Mouse (Mus musculus): ENCODE results near the gene Notch2. TPM values are rescaled to one million over a fixed set of nuclear protein-coding genes. Genes with fewer than 3 reads are reported as not detected.

Notch2 gene
- total RNA-seq, 2 experiments from 2014 or later, result 33.4 to 36.0 TPM

DNA sequence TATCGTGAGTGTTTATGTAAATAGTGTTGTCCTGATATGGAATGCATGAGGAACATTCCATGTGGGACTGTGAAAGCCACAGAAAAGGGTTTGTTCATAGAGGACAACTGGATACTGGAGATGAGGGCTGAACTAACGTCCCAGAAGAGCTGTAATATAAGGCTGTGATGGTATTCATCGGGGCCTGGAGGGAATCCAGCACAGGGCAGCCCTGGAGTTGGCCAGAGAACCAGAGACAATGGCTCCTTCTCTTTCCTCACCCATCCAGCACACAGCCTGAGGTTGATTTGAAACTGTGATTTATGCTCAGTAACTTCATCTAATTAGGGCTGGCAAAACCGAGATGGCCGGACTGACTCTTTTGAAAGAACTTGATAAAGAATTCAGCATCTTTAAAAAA is 20.1 kb upstream of the Notch2 start:
- no peak for ATAC-seq (replicated peaks; ENCODE audit: low FRiP score, low TSS enrichment, poor library complexity, severe bottlenecking)

- ATAC-seq (replicated peaks; ENCODE audit: low FRiP score, low TSS enrichment, poor library complexity, severe bottlenecking), result no peak
Observed at GRCm38 (mm10) chr3:97993920-97994545, 19.3 kb upstream of the Notch2 start.

DNA sequence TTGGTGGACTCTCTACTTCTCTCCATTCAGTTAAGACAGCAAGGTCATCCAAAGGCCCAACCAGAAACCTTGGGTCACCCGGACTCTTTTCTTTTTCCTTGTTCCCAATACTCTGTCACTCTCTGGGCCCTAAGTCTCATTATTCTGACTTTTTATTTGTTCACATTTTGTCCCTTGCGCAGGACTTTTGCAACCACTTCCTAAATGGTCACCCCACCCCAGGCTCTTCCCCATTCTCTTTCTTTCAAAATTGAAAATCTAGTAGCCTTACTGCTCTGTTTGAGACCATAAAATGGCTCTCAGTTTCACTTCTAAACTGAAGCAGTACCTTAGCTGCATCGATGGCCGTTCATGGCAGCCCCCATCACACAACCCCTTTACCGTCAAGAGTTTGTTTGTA is 18.5 kb upstream of the Notch2 start:
- ATAC-seq (replicated peaks; ENCODE audit: low FRiP score, low TSS enrichment, poor library complexity, severe bottlenecking), result no peak

DNA sequence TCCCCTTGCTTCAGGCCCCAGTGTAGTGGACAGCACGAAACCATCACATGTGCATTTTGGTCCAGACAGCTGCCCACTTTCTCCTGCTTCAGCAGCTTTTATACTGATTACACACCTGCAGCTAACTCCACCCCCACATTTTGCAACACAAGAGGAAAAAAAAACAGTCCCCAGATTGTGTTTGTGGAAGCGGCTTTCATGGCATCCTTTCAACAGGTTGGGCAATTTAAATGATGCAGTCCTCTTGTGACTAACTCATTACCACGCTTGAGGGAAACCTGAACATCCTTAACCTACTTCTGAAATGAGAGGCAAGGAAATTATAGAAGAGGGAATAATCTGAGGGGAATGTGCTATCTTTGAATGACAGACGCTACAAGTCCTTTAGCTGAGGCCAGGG is 15.0 kb upstream of the Notch2 start:
- 0 out of 2 replicates have a peak, but pooled peaks have one; percentile 38 for ATAC-seq (replicated peaks; ENCODE audit: low FRiP score, low TSS enrichment, poor library complexity, severe bottlenecking)

DNA sequence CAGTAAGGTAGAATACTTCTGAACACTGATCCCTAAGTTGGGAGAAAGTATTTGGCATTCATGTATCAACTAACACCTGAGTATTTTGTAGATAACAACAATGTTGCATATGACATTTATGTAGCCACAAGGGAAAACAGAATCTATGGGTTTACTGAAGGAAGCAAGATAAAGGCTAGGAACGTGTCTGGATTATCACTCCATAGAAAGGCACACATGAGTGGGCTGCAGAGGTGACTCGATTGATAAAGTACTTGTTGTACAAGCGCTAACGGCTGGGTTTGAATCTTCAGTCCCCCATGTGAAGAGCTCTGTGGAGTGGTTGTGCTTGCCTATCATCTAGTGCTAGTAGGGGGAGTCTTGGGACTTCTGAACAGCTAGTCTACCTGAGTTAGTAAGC is 9.8 kb upstream of the Notch2 start:
- ATAC-seq (replicated peaks; ENCODE audit: low FRiP score, low TSS enrichment, poor library complexity, severe bottlenecking), result peak; percentile 85

- no peak for ATAC-seq (replicated peaks; ENCODE audit: low FRiP score, low TSS enrichment, poor library complexity, severe bottlenecking)
Observed at GRCm38 (mm10) chr3:98004231-98004630, 9.1 kb upstream of the Notch2 start.

GRCm38 (mm10) chr3:98005306-98005705 is 8.0 kb upstream of the Notch2 start:
- ATAC-seq (replicated peaks; ENCODE audit: low FRiP score, low TSS enrichment, poor library complexity, severe bottlenecking), result no peak

GRCm38 (mm10) chr3:98006046-98006691 is 7.2 kb upstream of the Notch2 start:
- ATAC-seq (replicated peaks; ENCODE audit: low FRiP score, low TSS enrichment, poor library complexity, severe bottlenecking), result no peak

DNA sequence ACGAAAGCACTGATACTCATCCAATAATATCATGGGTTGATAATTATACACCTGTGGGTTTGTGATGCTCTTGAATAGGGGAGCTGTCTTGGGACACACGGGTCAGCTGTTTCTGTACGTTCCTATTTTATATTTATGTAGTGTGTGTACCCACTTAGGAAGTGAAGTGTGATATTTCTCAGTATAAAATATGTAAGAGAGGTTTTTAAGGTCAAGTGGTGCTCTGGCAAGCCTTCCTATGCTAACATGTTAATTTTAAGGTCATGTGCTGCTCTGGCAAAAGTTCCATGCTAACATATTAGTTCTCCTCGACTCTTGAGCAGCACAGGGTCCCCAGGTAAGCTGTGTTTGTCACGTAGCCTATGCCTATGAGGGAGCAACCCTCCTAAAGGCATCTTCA is 6.4 kb upstream of the Notch2 start:
- no peak for ATAC-seq (replicated peaks; ENCODE audit: low FRiP score, low TSS enrichment, poor library complexity, severe bottlenecking)

DNA sequence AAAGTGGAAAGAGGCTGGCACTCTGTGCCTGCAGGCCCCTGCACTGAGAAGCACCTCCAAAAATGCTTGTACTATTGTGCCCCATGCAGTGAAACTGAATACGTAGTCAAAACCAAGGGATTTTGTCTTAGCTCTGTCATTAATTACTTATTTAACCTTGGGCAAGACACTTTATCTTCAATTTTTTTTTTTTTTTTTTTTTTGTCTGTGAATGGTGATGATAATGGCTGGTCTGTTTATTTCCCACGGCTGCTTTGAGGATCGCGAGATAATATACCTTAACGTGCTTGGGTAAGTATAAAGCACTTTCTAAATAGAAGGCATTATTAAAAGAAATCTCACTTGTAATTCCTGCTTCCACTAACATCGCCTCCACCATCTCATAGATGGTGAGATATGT is 5.2 kb upstream of the Notch2 start:
- no peak for ATAC-seq (replicated peaks; ENCODE audit: low FRiP score, low TSS enrichment, poor library complexity, severe bottlenecking)

GRCm38 (mm10) chr3:98009190-98009840 is 4.0 kb upstream of the Notch2 start:
- no peak for ATAC-seq (replicated peaks; ENCODE audit: low FRiP score, low TSS enrichment, poor library complexity, severe bottlenecking)

DNA sequence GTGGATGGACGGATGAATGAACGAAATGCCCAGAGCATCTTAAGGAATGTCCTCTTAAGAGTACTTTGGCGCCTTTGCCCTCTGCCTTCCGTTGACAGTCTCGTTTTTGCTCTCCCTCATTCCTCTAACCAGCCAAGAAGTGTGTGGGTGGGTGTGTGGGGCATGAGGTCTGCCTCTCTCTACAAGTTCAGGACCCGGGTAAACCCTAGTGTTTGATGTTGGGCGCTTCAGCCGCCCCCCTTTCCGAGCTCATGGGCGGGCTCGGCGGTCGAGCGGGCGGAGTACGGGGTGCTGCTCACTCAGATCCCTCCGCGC is 284 bp upstream of the Notch2 start:
- no peak; the same call in 1 of the 2 replicates for ATAC-seq (replicated peaks; ENCODE audit: low FRiP score, low TSS enrichment, poor library complexity, severe bottlenecking)

- ATAC-seq (replicated peaks; ENCODE audit: low FRiP score, low TSS enrichment, poor library complexity, severe bottlenecking), result no peak
Observed at GRCm38 (mm10) chr3:98015205-98016171, 2.2 kb downstream of the Notch2 start.

DNA sequence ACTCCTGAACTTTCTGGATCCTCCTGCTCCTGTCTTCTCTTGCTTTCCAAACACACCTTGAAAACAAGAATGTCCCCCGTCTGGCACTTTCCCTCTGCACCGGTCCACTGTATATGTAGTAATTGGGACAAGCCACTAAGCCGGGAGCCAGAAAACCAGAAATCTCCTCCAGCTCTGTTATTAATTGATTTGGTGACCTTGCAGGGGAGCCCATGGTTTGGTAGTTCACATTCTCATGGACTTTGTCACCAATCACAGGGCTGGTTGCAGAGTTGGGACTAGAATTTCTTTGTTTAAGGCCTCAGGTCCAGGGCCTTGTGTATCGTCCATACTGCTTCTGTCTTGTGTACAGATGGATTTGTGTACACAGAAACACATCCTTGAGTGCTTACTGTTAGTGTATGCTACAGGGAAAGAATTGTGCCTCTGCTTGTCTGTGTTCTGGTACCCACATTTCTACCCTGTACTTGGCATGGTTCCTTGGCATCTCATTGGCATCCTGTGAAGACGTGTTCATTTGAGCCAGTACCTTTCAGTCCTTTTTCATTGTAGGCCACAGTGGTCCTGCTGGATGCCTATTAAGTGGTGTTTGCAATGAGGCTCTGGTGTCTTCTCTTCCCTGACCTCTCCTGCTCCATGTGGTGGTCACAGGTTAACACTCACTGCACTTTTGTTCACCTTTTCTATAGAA is 3.7 kb downstream of the Notch2 start:
- ATAC-seq (replicated peaks; ENCODE audit: low FRiP score, low TSS enrichment, poor library complexity, severe bottlenecking), result no peak

GRCm38 (mm10) chr3:98018187-98018586 is 4.9 kb downstream of the Notch2 start:
- no peak for ATAC-seq (replicated peaks; ENCODE audit: low FRiP score, low TSS enrichment, poor library complexity, severe bottlenecking)

GRCm38 (mm10) chr3:98020431-98021229 is 7.3 kb downstream of the Notch2 start:
- peak; percentile 83 for ATAC-seq (replicated peaks; ENCODE audit: low FRiP score, low TSS enrichment, poor library complexity, severe bottlenecking)

GRCm38 (mm10) chr3:98024288-98024848 is 11.0 kb downstream of the Notch2 start:
- no peak for ATAC-seq (replicated peaks; ENCODE audit: low FRiP score, low TSS enrichment, poor library complexity, severe bottlenecking)

DNA sequence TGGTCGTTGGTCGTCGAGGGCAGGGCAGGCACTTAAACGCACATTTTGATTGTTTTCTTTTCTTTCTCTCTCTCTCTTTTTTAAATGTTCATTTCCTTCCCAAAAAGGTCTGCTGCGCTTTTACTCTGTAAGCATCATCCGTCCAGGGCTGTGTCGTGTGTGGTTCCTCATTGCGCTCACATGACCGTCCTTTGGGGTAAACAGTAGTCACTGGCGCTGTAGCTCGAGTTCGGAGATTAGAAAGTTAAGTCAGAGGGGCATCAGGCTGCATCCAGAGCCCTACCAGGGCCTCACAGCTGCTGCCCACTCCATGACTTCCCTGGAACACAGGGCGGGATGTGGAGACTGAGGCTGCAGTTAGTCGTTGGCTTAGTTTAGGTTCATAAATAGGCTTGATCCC is 12.2 kb downstream of the Notch2 start:
- 0 out of 2 replicates have a peak, but pooled peaks have one; percentile 11 for ATAC-seq (replicated peaks; ENCODE audit: low FRiP score, low TSS enrichment, poor library complexity, severe bottlenecking)

Data from megakaryocyte-erythroid progenitor cell, adult 5-6 weeks (primary cell).